Mouse (Mus musculus) spleen, adult 2 months (tissue): Measurements from ENCODE around the gene Ankdd1b.

Experiments
- CTCF ChIP-seq: fragments of 200-500 bp; IDR thresholded peaks from 2 replicates; pipeline ENCODE4 v1.5.1; 2011; ENCODE audit warnings: mild to moderate bottlenecking, inconsistent platforms; ENCODE audit not compliant: insufficient read depth, insufficient read length, insufficient replicate concordance; ENCODE audit errors: extremely low read depth
- POLR2A ChIP-seq: fragments of 200-500 bp; IDR thresholded peaks from 2 replicates; pipeline ENCODE4 v1.6.1; 2011; ENCODE audit warnings: low read depth, low read length, inconsistent platforms

- TF ChIP-seq CTCF (no peak), POLR2A (no peak)
Measured at GRCm38 (mm10) chr13:96458018-96458417, 13.0 kb downstream of the Ankdd1b start.
